Mouse (Mus musculus) ovary, postnatal 36 days (tissue): ENCODE results near the gene Ybey.

Experiments used
- DNase-seq: peaks from one replicate; pipeline ENCODE4 v3.0.0; 2022; ENCODE audit warnings: low spot score, mixed read lengths

The Ybey gene

DNA sequence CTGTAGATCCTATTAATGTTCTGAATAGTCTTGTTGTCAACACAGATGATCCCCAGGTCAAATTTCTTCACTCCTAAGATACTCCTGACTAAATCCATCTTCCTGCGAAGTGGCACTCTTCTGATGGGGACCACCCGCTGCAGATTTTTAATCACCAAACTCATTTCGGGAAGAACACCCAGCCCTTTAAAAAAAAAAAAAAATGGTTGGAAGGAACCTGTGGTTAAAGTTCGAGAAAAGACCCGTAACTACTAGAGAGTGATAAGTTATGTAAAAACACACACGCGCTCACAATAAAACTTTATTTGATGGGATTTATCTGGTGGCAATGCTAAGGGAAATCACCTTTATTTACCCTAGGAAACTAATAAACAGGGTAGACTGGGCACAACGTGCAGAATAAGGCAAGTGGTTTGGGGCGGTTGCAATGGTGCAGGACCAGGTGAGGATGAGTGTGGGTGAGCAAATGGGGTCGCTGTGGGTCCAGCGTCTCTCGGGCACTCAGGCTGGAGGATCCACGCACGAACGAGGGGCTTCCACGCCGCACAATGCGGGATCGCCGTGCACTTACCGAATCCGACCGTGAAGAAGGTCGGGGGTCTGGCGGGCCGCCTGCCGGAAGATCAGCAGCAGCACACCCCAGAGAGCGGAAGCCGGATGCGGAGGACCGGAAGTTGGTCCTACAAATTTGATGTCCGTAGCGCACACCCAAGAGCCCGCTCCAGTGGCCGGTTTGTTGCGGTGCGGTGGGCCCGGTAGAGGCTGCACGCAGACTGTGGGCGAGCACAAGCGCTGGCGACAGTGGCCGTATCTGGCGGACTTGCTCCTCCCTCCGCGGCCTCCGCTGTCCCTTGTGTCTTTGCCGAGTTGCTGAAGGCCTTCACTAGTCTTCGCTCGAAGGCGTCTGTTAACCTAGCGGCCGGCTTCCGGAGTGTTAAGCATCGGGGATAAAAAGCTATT, at the start of gene Ybey, which contains the start of gene Mcm3ap:
TSS of gene Ybey (minus strand) at position 912 of the 960 bp plus-strand sequence.
TSS of gene Mcm3ap (plus strand) at position 725 of the 960 bp plus-strand sequence.
- peak; percentile 86 for DNase-seq

DNA sequence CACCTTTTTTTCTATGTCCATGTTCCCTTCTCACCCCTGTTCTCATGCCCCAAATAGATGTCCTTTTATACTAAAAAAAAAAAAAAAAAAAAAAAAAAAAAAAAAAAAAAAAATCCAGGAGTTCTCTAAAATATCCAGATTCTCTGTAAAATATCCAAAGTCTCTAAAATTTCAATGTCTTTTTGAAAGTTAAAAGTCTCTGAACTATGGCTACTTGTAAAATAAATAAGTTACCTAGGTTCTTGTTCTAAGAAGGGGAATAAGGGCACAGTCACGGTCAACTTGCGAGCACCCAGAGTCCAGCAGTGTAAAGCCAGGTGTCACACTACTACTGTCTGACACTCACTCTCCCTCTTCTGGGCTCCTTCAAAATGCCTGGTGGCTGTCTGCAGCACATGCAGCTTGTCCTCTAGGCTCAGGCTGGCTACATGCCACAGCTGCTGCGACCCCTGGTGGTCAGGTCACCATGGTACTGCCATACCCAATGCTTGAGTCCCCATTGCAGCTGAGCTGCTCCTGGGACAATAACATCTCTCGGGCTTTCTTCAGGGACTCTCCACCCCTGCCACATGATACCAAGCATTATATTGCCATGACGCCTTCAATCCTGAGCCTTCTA, 44.2 kb upstream of the Ybey start:
- peak; percentile 70 for DNase-seq

DNA sequence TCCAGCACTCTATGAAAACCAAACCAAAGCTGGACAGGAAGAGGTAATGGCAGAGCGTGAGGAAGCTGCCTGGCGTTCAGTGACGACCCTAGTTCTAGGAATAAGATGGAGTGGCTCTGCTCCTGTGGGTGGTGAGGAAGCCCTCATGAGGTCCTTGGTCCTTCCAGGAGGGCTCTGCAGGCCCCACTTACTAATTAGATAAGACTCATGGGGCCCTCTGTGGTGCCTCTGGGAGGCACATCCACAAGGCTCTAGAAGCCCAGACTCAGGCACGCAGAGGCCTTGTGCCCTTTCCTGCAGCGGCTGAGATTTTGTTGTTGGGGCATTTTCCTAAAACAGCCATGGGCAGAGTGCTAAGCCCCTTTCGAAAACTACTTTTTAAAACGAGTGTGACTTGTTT, 37.0 kb upstream of the Ybey start:
- DNase-seq, result no peak

DNA sequence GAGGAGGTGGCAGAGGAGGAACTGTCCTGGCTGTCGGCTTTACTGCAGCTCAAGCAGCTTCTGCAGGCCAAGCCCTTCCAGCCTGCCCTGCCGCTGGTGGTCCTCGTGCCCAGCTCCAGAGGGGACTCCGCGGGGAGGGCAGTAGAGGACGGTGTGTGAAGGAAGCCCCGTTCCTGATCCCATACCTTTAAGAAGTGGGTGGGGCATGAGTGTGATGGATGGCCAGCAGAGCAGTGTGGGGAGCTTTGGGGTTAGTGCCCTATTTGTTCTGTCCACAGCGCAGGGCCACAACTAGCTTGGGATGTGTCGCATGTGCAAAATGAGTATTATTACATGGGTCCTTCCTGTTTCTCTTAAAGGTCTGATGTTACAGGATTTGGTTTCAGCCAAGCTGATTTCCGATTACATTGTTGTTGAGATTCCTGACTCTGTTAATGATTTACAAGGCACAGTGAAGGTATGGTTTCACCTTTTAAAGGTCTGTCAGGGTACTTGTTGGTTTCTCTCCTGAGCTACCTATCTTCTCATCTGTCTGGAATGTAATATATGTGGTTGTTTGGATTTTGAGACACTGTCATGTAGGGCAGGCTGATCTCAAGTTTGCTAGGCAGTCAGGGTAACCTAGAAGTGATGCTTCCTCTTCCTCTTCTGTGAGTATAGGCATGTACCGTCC, 35.5 kb upstream of the Ybey start:
- no peak for DNase-seq

DNA sequence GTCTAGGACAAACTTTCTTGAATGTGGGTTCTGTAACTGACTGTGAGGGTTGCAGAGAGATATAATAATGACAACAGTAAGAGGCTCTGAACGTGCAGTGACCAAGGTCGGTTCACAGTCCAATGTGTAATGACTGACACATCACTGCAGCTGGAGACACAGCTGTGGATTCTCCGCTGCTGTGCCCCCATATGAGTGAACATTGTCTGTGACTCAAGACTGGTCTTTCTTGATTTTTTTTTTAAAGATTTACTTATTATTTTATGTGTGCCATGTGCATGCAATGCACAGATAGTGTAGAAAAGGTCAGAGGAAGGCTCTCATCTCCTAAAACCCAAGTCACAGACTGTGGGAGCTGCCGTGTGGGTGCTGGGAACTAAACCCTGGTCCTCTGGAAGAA, 28.6 kb upstream of the Ybey start:
- no peak for DNase-seq

DNA sequence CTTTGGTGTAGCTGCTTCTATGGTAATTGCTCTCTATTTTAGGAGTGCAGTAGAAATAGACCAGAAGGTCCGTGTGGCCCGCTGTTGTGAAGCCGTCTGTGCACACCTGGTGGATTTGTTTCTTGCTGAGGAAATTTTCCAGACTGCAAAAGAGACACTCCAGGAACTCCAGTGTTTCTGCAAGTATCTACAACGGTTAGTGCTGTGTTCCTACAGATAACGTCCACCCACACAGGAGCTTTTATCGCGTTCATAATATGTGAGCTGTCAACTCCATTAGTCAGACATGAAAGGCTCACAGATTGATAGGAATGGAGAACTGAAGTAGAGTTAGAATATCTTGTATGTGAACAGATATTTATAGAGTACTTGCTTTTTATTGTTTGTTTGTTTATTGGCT, 27.5 kb upstream of the Ybey start:
- DNase-seq, result no peak

DNA sequence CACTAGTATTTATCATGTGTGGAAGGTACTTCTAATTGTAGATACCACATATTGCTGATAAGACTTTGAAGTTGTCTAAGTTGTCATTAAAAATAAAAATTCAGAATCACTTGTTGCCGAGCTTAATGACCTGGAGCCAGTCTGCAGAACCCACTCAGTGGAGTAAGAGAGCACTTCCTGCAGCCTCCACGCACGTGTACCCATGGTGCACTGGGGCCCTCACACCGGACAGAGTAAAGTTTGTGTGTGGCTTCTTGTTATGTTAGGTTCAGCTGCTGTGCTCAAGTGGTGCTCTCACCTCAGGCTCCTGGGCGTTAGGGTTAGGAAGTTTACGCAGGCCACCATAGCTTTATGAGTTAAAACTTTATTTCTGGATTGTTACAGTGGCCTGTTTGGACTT, 26.6 kb upstream of the Ybey start:
- DNase-seq, result no peak

DNA sequence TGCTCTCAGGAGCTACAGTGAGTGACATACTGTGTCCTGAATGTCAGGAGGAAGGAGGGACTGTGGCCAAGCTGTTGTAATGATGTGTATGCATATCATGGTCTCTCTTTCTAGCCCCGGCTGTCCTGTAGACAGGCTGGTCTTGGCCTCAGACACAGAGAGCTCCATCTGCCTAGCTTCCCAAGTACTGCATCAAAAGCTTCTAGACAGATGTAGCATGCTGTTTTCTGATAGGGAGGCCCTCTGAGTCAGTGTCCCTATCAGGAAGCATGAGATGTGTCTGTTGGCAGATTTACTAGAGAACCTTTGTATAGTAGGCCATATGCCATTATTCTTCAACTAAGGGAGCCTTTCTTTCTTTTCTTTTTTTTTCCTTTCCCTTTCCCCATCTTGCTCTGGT, 24.6 kb upstream of the Ybey start:
- DNase-seq, result no peak

DNA sequence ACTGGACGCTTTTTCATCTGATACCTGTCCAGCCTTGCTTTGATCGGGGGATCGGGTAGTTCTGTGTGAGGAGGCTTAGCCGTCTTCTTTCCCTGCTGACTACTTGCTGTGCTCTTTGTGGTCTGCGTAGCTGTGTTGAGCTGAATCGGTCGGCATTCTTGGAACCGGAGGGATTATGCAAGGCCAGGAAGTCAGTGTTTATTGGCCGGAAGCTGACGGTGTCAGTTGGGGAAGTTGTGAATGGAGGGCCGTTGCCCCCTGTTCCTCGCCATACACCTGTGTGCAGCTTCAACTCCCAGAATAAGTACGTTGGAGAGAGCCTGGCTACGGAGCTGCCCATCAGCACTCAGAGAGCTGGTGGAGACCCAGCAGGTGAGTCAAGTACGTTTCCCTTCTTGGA, 20.3 kb upstream of the Ybey start:
- DNase-seq, result no peak

DNA sequence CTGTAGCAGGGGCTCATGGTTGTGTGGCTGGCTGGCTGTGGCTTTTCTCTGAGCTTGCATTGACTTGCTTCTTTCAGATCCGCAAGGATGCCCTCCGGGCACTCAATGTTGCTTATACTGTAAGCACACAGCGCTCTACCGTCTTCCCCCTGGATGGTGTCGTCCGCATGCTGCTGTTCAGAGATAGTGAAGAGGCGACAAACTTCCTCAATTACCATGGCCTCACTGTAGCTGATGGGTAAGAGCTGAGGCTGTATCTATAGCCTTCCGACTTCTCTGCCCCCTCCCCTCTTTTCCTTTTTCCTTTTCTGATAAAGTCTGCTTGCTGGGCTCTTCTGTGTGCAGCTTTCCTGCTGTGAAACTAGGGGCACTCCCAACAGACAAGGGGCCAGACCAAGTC, 19.4 kb upstream of the Ybey start:
- DNase-seq, result no peak

DNA sequence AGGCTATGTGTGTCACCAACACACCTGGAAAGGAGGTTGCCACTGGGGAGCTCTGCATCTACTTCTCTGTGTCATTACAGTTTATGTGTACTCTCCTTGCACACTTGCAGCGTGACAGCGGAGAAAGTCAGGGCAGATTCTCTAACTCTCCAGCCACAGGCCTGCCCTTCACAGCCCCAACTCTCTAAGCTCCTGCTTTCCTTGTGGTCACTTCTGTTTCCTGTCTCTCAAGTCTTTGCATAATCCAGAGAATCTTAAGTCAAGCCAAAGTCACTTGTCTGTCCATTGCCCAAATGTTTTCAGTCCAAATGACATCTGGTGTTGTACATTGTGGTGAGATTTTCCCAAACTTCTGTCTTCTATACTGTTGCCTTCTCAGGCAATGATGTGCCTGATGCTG, 17.4 kb upstream of the Ybey start:
- no peak for DNase-seq

DNA sequence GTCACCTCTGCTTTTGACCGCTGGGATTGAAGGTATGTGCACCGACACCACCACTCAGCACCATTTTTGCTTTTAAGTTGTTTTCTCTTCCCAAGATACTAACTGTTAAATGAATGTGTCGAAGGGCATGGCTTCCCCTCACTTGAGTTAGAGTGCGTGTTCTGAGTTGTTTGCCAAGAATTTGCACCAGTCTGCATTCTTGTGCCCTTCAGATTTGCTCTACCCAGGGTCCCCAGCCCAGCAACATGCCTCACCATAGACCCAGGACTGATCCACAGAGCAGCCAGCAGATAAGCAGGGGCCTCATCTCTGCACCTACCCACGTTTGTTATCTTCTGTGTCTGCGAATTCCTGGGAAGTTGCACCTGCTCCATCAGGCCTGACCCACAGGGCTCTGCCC, 12.6 kb upstream of the Ybey start:
- DNase-seq, result no peak

DNA sequence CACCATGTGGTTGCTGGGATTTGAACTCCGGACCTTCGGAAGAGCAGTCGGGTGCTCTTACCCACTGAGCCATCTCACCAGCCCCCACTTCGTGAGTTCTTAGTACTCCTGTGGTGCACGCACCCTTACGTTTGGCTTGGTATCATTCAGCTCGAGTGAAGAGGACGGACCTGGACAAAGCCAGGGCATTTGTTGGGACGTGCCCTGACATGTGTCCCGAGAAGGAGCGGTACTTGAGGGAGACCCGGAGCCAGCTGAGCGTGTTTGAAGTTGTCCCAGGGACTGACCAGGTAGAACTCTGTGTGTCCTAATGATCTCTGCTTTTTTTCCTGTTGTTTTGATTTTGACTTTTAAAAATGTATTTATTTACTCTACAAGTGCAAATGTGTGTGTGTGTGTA, 11.9 kb upstream of the Ybey start:
- no peak for DNase-seq

DNA sequence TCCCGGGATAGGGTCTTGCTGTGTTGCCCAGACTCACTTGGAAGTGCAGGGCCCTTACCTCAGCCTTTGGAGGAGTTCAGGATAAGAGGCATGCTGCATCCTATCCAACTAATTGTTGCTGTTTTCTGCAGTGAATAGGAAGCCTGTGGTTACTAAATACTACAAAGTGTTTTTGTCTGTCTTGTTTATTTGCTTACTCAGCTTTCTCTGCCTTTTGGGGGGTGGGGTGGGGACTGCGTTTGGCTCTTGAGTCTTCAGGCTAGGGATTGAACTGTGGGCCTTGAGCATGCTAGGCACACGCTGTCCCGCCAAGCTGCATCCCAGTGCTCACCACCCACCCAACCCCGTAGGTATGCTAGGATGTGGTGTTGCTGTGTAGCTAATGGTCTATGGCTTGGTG, 4.8 kb upstream of the Ybey start:
- no peak for DNase-seq

DNA sequence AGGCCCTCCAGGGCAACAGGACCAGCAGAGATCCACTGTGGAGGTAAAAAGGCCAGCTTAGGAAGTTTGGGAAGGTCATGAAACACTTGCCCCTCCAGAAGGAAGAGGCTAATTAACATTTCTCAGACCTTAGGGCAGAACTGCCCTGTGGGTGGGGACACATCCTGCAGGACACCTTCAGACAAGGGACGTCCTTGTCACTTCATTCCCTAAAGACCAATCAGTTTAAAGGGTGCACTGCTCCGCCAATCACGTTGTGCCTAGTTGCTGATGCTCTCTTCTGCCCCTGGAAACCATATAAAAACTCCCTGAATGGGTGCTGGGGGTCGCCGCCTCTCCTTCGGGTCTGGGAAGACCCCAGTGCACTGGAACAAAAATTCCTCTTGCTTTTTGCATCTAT, 6.2 kb downstream of the Ybey start:
- no peak for DNase-seq

DNA sequence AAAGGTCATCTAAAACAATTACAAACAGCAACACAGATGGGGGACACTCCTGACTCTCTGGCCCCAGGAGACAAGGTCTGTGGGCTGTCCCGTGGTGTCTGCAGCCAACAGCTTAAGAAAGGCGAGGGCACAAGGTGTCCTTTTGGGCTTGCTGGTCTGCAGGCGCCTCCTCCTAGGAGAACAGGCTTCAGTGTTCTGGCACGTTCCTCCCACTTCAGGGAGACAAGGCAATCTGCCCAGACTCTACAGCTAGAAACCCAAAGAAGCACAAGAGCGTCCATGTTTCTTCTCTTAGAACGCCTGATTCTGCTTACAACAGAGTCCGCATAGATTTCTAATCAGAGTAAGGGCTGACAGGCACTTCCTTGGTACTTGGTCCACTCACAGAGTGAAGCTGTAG, 6.6 kb downstream of the Ybey start:
- DNase-seq, result no peak

DNA sequence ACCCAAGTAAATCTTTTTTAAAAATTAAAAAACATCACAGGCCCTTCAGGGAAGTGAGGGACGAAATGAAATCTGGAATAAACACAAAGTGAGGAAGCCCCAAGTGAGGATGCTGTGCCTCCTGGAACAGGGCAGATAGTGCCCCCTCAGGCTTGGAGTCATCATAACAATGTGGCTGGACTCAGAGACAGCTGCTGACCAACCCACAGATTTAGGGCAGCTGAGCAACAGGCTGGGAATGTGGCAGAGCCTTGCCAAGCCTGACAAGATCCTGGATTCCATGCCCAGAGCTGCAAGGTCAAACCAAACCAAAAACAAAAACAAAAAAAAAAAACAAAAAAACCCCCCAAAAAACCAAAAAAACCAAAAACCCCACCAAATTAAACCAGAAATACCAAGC, 7.7 kb downstream of the Ybey start:
- no peak for DNase-seq

DNA sequence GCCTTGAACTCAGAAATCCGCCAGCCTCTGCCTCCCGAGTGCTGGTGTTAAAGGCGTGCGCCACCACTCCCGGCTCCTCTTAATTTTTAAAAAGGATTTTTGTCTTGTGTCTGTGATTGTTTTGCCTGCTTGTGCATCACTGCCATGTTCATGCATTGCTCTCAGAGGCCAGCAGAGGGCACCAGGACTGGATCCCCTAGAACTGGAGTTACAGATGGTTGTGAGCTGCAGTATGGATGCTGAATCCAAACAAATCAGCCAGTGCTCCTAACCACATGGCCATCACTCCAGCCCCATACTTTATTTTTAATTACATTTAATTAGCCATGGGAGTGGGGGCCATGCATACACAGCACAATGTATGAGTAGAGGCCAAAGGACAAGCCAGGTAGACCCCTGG, 13.6 kb downstream of the Ybey start:
- peak; percentile 28 for DNase-seq

DNA sequence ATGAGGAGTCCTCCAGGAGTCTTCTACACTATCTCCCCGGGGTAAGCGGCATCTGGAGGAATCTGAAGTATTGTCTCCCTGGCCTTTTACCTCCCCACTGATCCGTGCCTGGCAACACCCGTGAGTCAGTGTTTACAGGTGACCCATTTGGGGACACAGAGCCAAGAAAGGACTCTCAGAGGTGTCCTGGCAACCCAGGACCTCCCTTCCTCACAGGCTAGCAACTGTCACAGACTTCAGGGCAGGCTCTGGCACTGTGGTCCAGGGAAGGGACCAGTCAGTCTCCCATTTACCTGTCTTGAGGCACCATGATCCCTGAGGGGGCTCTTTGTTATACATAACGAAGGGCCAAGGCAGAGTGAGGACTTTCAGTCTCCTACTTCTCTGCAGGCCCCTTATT, 20.1 kb downstream of the Ybey start, which contains the start of gene 2610028H24Rik:
TSS of gene 2610028H24Rik (plus strand) at position 231 of the 400 bp plus-strand sequence.
- no peak for DNase-seq

DNA sequence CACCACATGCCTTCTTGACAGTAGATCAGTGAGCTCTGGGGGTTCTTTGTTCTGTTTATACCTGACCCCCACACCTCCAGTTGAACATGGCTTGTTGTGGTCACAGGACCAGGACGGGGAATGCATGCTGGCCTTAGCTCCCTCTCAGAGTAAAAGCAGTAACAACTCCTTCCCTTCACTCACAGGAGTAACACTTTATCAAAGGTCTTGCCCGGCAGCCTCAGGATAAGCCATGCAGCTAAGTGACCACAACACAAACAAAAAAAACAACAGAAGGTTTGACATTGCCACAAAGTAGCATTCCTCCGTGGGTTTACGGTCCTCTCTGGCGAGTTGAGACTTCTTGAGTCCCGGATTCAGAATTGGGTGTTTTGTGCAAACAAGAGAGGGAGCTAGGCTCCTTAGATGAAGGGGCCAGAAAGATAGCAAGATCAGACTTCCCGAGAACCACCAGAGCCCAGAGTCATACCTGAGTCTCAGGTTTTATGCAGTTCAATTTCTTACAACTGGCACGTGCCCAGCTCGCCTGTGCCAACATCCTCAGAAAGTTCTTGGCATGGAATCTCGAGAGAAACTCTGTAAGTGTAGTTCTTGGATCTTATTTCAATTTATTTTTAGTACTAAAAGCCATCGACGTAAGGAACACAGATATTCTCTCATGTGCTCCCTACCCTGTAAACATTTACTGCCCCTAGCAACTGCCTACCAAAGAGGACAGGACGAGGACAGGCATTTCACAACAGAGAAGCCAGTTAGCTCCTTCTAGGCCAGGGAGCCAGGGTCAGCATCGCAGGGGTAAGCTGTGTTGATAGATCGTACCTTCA, 21.3 kb downstream of the Ybey start:
- no peak for DNase-seq

DNA sequence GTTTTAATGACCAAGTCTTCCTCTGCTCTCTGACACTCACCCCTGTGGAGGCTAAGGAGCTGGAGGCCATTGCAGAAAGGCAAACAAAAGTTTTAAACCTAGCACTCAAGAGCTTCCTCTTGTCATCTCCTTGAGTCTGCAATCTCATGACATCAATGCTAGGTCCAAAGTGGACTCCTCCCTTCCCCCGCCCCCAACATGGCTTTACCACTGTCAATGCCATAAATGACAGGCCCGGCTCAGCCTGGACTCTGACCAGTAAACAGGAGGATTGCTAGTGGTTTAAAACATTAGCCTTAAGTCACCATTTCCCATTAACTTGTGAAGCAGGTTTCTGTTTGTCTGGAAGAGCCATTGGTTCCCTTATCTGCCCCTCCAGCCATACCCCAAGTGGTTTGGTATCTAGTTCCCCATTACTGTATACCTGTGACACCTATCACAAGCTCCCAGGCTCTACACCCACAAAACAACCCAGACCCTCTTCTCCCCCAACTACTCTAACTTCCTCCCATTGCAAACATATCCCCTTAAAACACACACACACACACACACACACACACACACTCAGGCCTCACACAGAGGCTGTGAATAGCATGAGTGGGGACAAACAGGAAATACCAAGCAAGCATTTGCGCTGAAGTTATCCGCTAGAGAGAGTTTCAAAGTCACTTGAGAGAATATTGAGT, 22.8 kb downstream of the Ybey start:
- DNase-seq, result no peak
